Mouse (Mus musculus) liver, embryonic 15.5 days (tissue): ENCODE data around the gene Oprd1. TPM values are rescaled to one million over a fixed set of nuclear protein-coding genes. Genes with fewer than 3 reads are reported as not detected.

Source experiments
- ATAC-seq: fragments of 200-750 bp; cut with Nextera tagmentation; 2 replicates; pipeline ENCODE4 v1.8.0; 2017; ENCODE audit warnings: moderate number of reproducible peaks, mild to moderate bottlenecking, moderate library complexity; ENCODE audit not compliant: insufficient read depth
- H3K27ac ChIP-seq: fragments of 300-500 bp; sonication (generic); replicated peaks from 2 replicates; pipeline ENCODE4 v1.5.1; 2015; ENCODE audit warnings: mild to moderate bottlenecking, inconsistent platforms
- H3K27me3 ChIP-seq: fragments of 300-500 bp; sonication (generic); 2 replicates; pipeline ENCODE4 v1.6.1; 2015; ENCODE audit warnings: mild to moderate bottlenecking, inconsistent platforms
- H3K36me3 ChIP-seq: fragments of 300-500 bp; sonication (generic); replicated peaks from 2 replicates; pipeline ENCODE4 v1.6.1; 2015; ENCODE audit warnings: moderate library complexity, mild to moderate bottlenecking, inconsistent platforms
- H3K4me1 ChIP-seq: fragments of 300-500 bp; sonication (generic); replicated peaks from 2 replicates; pipeline ENCODE4 v1.6.1; 2015; ENCODE audit warnings: inconsistent platforms
- H3K4me2 ChIP-seq: fragments of 300-500 bp; sonication (generic); 2 replicates; pipeline ENCODE4 v1.6.1; 2015; ENCODE audit warnings: moderate library complexity, mild to moderate bottlenecking, inconsistent platforms
- H3K4me3 ChIP-seq: fragments of 300-500 bp; sonication (generic); replicated peaks from 2 replicates; pipeline ENCODE4 v1.5.1; 2015; ENCODE audit warnings: mild to moderate bottlenecking, inconsistent platforms
- H3K9ac ChIP-seq: fragments of 300-500 bp; sonication (generic); 2 replicates; pipeline ENCODE4 v1.6.1; 2015; ENCODE audit warnings: moderate library complexity, mild to moderate bottlenecking, inconsistent platforms
- H3K9me3 ChIP-seq: fragments of 300-500 bp; sonication (generic); replicated peaks from 2 replicates; pipeline ENCODE4 v1.6.1; 2016; ENCODE audit warnings: inconsistent platforms
- WGBS: fragments of 180-500 bp; shearing (Covaris S2); methylation state at CpG from one replicate; pipeline ENCODE4 v1.1.7; 2015; ENCODE audit warnings: mixed read lengths; ENCODE audit not compliant: insufficient replicate concordance; 5-methylcytosine and 5-hydroxymethylcytosine counted together
- polyA plus RNA-seq: library from polyadenylated mRNA; unstranded; fragments of >200 nt; fragmentation: Nextera tagmentation; extraction: Ambion mirVana; gene quantifications from 2 replicates; pipeline ENCODE4 v1.2.1, GENCODE M21; 2015

The Oprd1 gene
- polyA plus RNA-seq, 1 experiment from 2014 or later, result not detected

DNA sequence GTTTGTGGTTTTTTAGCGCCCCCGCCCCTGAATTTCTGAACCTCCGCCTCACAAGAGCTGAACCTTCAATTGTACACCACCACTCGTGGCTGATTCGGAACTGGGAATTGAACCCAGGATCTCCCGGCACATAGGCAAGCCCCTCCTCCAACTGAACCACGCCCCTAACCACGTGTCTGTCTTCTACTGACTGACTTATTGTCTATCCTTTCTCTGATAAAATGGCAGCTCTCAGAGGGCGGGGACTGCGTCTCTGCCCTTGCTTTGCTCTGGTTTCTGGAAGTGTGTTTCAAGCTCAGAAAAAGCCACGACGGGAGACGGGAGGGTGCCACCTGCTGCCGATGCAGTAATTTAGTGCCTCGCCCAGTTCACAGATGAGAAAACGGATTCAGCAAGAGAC lies 10.4 kb downstream of the Oprd1 start:
- WGBS, result 47% methylated on average over 16 of the region's 16 CpGs

DNA sequence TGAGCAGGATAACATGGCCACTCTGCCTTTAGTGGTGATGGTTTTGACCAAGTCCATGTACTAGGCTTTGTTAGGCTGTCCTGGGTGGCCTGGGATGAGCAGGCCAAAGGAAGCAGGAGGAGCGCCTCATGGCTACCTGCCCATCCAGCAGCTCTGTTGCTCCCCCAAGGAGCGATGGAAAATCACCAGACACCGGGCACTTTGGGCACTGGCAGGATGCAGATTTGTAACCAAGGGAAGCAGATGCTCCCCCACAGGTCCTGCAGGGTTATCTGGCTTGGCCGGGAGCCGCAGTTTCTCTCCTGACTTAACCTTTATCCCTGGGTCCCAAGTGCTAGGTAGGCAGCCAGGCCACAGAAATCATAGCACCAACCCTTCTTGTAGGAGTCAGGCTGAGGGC lies 10.9 kb downstream of the Oprd1 start:
- H3K9ac ChIP-seq, result no peak overlapping the region
- H3K4me3 ChIP-seq, result no peak overlapping the region
- no peak overlapping the region for H3K27ac ChIP-seq
- H3K27me3 ChIP-seq, result 0 out of 2 replicates have a peak, but pooled peaks cover 5% of the 10 kb centered on the region
- no peaks in the 10 kb centered on the region for H3K9me3 ChIP-seq
- ATAC-seq, result no peak
- H3K4me1 ChIP-seq, result no peaks in the 10 kb centered on the region
- H3K36me3 ChIP-seq, result no peaks in the 10 kb centered on the region
- no peak overlapping the region for H3K4me2 ChIP-seq
- 69% methylated on average over 5 of the region's 5 CpGs for WGBS

More for the DNA sequence above, 10.4 kb downstream of the Oprd1 start:
- Histone ChIP-seq H3K9me3 (no peaks in the 10 kb centered on the region), H3K9ac (no peak overlapping the region), H3K4me1 (no peaks in the 10 kb centered on the region), H3K27me3 (0 out of 2 replicates have a peak, but pooled peaks cover 5% of the 10 kb centered on the region), H3K4me2 (no peak overlapping the region), H3K36me3 (no peaks in the 10 kb centered on the region), H3K27ac (no peak overlapping the region), H3K4me3 (no peak overlapping the region)
- no peak for ATAC-seq

DNA sequence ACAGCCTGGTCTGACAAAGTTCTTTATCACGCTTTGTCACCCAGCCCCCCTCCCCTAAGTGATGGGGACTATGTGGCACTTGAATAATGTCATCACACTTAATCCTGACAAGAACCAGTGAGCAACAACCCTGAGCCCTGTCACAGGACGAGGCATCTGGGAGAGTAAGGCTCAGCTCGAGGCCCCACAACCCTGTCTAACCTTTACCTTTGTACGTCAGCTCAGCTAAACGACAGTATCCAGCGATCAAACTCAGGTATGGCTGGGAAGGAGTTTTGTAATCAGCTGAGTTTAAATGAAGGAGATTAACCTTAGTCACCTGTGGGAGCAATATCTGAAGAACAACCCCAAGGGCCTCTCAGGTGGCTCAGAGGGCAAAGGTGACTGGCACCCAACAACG lies 12.0 kb downstream of the Oprd1 start:
- no peak overlapping the region for H3K4me3 ChIP-seq

DNA sequence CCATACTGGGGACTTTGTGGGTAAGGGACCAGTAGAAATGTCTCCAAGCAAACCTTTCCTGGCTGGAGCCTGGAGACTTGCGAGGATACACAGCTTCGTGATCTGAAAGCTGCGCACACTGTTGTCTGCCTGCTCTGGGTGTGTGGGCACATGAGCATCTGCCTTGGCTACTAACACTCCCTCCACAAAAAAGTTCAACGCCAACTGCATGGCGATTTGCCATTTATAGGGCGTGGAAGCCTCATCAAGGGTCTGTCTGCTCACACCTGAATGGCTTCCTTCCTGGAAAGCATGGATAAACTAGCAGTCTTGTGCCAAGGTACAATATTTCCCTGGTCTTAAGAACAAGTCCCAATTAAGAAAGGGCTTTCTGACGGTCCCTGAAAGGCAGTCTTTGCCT lies 12.5 kb downstream of the Oprd1 start:
- H3K9ac ChIP-seq, result no peak overlapping the region
- H3K4me1 ChIP-seq, result no peaks in the 10 kb centered on the region
- WGBS, result 82% methylated on average over 7 of the region's 7 CpGs
- 0 out of 2 replicates have a peak, but pooled peaks cover 5% of the 10 kb centered on the region for H3K27me3 ChIP-seq
- no peak overlapping the region for H3K27ac ChIP-seq
- no peak for ATAC-seq
- no peak overlapping the region for H3K4me2 ChIP-seq
- H3K9me3 ChIP-seq, result no peaks in the 10 kb centered on the region
- H3K4me3 ChIP-seq, result no peak overlapping the region
- H3K36me3 ChIP-seq, result no peaks in the 10 kb centered on the region

More for the DNA sequence above, 12.0 kb downstream of the Oprd1 start:
- H3K4me2 ChIP-seq, result no peak overlapping the region
- 0 out of 2 replicates have a peak, but pooled peaks cover 5% of the 10 kb centered on the region for H3K27me3 ChIP-seq
- H3K27ac ChIP-seq, result no peak overlapping the region
- WGBS, result 67% methylated on average over 7 of the region's 7 CpGs
- no peak overlapping the region for H3K9ac ChIP-seq
- ATAC-seq, result no peak
- H3K36me3 ChIP-seq, result no peaks in the 10 kb centered on the region
- no peaks in the 10 kb centered on the region for H3K4me1 ChIP-seq
- no peaks in the 10 kb centered on the region for H3K9me3 ChIP-seq

DNA sequence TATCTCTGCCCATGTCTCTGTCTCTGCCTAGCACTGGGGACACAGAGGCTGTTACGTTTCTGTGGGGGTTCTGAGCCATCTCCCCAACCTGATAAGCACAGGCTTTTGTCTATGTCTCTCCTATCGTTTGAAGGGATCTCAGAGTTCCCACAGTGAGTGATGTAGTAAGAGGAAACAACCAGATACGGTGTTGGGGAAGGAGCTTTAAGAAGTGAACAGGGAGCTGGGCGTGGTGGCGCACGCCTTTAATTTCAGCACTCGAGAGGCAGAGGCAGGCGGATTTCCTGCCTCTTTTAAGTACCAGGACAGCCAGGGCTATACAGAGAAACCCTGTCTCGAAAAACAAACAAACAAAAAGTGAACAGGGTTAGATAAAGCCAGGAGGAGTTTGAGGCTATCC lies 13.2 kb downstream of the Oprd1 start:
- Histone ChIP-seq H3K4me3 (no peak overlapping the region), H3K27me3 (0 out of 2 replicates have a peak, but pooled peaks cover 5% of the 10 kb centered on the region), H3K9me3 (no peaks in the 10 kb centered on the region), H3K4me2 (no peak overlapping the region), H3K4me1 (no peaks in the 10 kb centered on the region), H3K36me3 (no peaks in the 10 kb centered on the region), H3K27ac (no peak overlapping the region), H3K9ac (no peak overlapping the region)
- ATAC-seq, result no peak
- 52% methylated on average over 9 of the region's 9 CpGs for WGBS

DNA sequence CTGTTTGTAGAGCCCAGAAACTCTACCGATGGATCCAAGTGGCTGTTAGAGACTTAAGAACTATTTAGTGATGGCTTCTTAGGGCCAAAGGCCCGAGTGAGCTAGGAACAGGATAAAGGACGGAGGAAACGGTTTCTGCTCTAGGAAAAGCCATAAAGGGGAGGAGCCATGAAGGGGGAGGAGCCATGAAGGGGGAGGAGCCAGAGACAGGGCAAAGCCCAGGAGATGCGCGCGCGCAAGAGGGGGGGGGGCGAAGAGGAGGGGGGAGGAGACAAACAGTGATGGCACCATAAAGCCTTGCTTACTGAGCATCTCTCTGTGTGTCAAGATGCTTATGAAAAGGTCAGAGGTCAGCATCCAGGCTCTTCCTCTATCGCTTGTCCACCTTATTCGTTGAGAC lies 13.6 kb downstream of the Oprd1 start:
- Histone ChIP-seq H3K27me3 (0 out of 2 replicates have a peak, but pooled peaks cover 5% of the 10 kb centered on the region), H3K4me3 (no peak overlapping the region), H3K4me1 (no peaks in the 10 kb centered on the region), H3K36me3 (no peaks in the 10 kb centered on the region), H3K9me3 (no peaks in the 10 kb centered on the region), H3K4me2 (no peak overlapping the region), H3K9ac (no peak overlapping the region), H3K27ac (no peak overlapping the region)
- ATAC-seq, result no peak
- WGBS, result 66% methylated on average over 11 of the region's 11 CpGs

DNA sequence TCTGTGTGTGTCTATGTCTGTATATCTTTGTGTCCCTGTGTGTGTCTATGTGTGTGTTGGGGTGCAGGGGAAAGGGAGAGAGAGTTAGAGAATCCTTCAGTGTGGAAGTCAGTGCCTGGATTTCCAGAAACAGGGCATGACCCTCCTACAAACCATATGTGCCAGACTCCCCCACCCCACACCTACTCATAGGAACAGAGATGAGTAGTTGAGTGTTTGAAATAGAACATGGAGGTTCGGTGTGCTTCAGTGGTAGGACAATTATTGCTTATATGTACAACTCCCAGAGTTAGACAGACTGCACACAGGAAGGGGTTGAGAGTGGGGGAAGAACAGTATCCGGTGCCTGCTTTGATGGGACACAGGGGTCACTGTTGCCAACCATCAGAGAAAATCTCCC lies 14.2 kb downstream of the Oprd1 start:
- Histone ChIP-seq H3K4me1 (no peaks in the 10 kb centered on the region), H3K36me3 (no peaks in the 10 kb centered on the region), H3K9ac (no peak overlapping the region), H3K27ac (no peak overlapping the region), H3K27me3 (0 out of 2 replicates have a peak, but pooled peaks cover 5% of the 10 kb centered on the region), H3K9me3 (no peaks in the 10 kb centered on the region), H3K4me3 (no peak overlapping the region), H3K4me2 (no peak overlapping the region)
- 62% methylated on average over 2 of the region's 2 CpGs for WGBS
- no peak for ATAC-seq

DNA sequence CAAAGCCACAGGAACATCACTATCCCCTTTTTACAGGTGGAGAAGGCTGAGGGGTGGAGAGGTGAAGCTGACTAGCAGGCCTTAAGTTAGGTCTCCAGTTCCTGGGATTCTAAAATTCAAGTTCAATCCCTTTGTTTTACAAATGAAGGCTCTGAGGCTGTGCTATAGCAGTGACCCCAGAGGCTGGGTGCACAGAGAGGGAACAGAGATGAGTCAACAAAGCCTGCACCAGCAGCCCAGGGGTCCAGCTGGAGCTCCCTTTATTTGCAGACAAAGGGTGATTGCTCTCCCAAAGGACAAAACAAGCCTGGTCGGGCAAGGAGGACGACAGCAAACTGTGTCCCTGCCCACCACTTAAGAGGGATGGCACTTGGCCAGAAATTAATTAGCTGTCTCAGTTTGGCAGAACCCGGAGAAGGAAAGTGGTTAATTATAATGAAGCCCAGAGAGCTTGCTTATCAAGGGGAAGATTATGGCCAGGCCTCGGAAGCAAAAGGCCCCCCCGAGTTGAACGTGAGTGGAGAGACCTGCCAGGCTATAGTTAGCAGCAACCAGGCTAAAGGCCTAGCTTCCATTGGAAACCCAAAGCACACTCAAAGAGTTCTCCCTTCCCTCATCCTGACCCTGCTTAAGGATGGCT lies 15.2 kb downstream of the Oprd1 start:
- no peaks in the 10 kb centered on the region for H3K9me3 ChIP-seq
- 35% methylated on average over 6 of the region's 6 CpGs for WGBS
- no peak overlapping the region for H3K9ac ChIP-seq
- no peak overlapping the region for H3K4me2 ChIP-seq
- no peak overlapping the region for H3K27ac ChIP-seq
- H3K4me1 ChIP-seq, result no peaks in the 10 kb centered on the region
- 0 out of 2 replicates have a peak, but pooled peaks cover 5% of the 10 kb centered on the region for H3K27me3 ChIP-seq
- no peaks in the 10 kb centered on the region for H3K36me3 ChIP-seq
- no peak for ATAC-seq
- H3K4me3 ChIP-seq, result no peak overlapping the region

DNA sequence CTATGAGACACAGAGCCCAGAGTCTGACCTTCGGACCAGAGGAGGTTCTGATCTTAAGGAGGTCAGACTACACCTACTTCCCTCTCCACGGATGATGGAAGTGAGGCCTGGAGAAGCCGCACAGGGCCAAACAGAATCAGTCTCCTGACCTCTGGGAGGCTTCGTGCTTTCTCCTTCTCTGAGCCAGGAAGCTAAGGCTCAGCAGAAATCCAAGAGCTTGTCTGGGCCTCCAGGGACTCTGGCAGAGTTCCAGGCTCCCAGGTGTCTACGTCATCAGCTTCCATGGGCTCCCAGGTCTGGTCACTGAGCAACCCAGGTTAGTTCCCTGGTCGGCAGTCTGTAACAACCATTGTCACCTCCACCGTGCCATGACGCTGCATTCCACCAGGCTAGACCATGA lies 17.2 kb downstream of the Oprd1 start:
- 65% methylated on average over 8 of the region's 8 CpGs for WGBS

DNA sequence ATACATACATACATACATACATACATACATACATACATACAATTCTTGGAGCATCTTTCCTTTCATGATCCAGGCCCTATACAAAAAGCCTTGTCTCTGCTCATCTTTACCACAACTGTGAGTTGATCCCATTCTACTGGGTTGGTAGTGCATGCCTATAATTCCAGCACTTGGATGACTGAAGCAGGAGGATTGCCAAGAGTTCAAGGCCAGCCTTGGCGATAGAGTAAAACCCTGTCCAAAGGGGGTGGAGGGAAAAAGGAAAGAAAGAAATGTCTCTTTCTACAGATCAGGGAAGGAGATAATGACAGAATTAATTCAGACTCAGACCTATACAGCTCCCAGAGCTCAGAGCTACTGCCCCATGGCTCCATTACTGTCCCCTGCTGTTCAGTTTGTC lies 21.1 kb downstream of the Oprd1 start:
- WGBS, result 52% methylated on average over 1 of the region's 1 CpGs
- H3K27ac ChIP-seq, result no peak overlapping the region
- no peaks in the 10 kb centered on the region for H3K4me1 ChIP-seq
- no peak overlapping the region for H3K4me3 ChIP-seq
- H3K4me2 ChIP-seq, result no peak overlapping the region
- no peak overlapping the region for H3K9ac ChIP-seq
- peaks cover 7% of the 10 kb centered on the region for H3K27me3 ChIP-seq
- no peaks in the 10 kb centered on the region for H3K36me3 ChIP-seq
- H3K9me3 ChIP-seq, result no peaks in the 10 kb centered on the region
- no peak for ATAC-seq

More for the DNA sequence above, 17.2 kb downstream of the Oprd1 start:
- Histone ChIP-seq H3K27me3 (no peaks in the 10 kb centered on the region), H3K27ac (no peak overlapping the region), H3K36me3 (no peaks in the 10 kb centered on the region), H3K4me1 (no peaks in the 10 kb centered on the region), H3K9me3 (no peaks in the 10 kb centered on the region), H3K4me2 (no peak overlapping the region), H3K4me3 (no peak overlapping the region), H3K9ac (no peak overlapping the region)
- no peak for ATAC-seq

DNA sequence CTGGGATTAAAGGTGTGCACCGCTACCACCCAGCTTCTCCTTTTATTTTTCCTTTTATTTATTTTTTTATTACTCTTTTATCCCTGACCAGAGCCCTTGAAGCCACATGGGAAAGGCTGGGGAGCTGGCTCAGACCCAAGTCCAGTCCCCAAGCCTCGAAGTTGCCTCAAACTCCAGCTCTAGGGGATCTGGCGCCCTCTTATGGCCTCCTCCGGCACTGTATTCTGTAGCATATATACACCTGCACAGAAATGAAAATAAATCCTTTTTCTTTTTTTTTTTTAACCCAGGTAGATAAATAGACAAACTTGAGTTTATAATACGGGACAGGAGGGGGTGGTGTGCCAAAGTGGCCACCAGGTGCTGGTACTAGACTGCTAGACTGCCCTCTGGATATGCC lies 22.6 kb downstream of the Oprd1 start:
- Histone ChIP-seq H3K4me3 (no peak overlapping the region), H3K27me3 (peaks cover 15% of the 10 kb centered on the region), H3K36me3 (no peaks in the 10 kb centered on the region), H3K27ac (no peak overlapping the region), H3K9ac (no peak overlapping the region), H3K9me3 (no peaks in the 10 kb centered on the region), H3K4me2 (no peak overlapping the region), H3K4me1 (no peaks in the 10 kb centered on the region)
- WGBS, result 51% methylated on average over 5 of the region's 5 CpGs
- no peak for ATAC-seq

DNA sequence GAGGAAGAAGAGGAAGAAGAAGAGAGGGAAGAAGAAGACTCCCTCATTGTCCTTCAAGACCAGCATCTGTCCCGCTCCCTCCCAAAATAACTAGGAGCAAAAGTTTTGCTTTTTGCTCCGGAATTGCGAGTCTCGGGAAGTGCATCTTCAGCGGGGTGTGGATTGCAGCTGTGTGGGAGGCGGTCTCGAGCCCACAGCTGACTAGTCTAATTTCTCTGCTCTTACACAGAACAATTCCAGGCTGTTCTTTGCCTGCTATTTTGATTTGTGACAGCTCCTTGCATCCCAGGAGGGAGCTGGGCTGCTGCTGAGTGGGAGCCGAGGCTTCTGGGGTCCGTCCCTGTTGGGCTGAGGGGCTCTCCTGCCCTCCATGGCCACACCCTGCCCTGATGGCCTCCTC lies 24.7 kb downstream of the Oprd1 start:
- no peak overlapping the region for H3K4me2 ChIP-seq
- peaks cover 32% of the 10 kb centered on the region for H3K27me3 ChIP-seq
- no peaks in the 10 kb centered on the region for H3K4me1 ChIP-seq
- H3K4me3 ChIP-seq, result no peak overlapping the region
- H3K27ac ChIP-seq, result no peak overlapping the region
- H3K9ac ChIP-seq, result no peak overlapping the region
- WGBS, result 50% methylated on average over 9 of the region's 9 CpGs
- no peak for ATAC-seq
- no peaks in the 10 kb centered on the region for H3K9me3 ChIP-seq
- H3K36me3 ChIP-seq, result no peaks in the 10 kb centered on the region
